Mouse (Mus musculus) forebrain, embryonic 14.5 days (tissue): ENCODE measurements around the gene Ncoa1. TPM values are rescaled to one million over a fixed set of nuclear protein-coding genes. Genes with fewer than 3 reads are reported as not detected.

Experiments used
- ATAC-seq: fragments of 200-750 bp; cut with Nextera tagmentation; 2 replicates; pipeline ENCODE4 v1.8.0; 2017; ENCODE audit warnings: mild to moderate bottlenecking, moderate library complexity
- DNase-seq: peaks from one replicate; pipeline ENCODE4 v3.0.0-alpha.2; 2015; ENCODE audit warnings: low spot score
- H3K27ac ChIP-seq: fragments of 300-500 bp; sonication (generic); 2 replicates; pipeline ENCODE4 v1.5.1; 2014; ENCODE audit warnings: low read depth, mild to moderate bottlenecking, control low read depth, low read length, moderate library complexity
- H3K27me3 ChIP-seq: fragments of 300-500 bp; sonication (generic); replicated peaks from 2 replicates; pipeline ENCODE4 v1.6.1; 2014; ENCODE audit warnings: low read length, control low read depth, mixed read lengths; ENCODE audit not compliant: control insufficient read depth, insufficient read depth
- H3K36me3 ChIP-seq: fragments of 300-500 bp; sonication (generic); 2 replicates; pipeline ENCODE4 v1.6.1; 2014; ENCODE audit warnings: low read length, control low read depth; ENCODE audit not compliant: control insufficient read depth, insufficient read depth
- H3K4me1 ChIP-seq: fragments of 300-500 bp; sonication (generic); 2 replicates; pipeline ENCODE4 v1.6.1; 2014; ENCODE audit warnings: antibody characterized with exemption, low read length, control low read depth; ENCODE audit not compliant: control insufficient read depth, insufficient read depth
- H3K4me2 ChIP-seq: fragments of 300-500 bp; sonication (generic); 2 replicates; pipeline ENCODE4 v1.6.1; 2014; ENCODE audit warnings: mild to moderate bottlenecking, control low read depth, low read length
- H3K4me3 ChIP-seq: fragments of 300-500 bp; sonication (generic); 2 replicates; pipeline ENCODE4 v1.5.1; 2014; ENCODE audit warnings: low read depth, low read length, control low read depth
- H3K9ac ChIP-seq: fragments of 300-500 bp; sonication (generic); 2 replicates; pipeline ENCODE4 v1.6.1; 2014; ENCODE audit warnings: mild to moderate bottlenecking, low read length, control low read depth, moderate library complexity
- H3K9me3 ChIP-seq: fragments of 300-500 bp; sonication (generic); replicated peaks from 2 replicates; pipeline ENCODE4 v1.6.1; 2016; ENCODE audit warnings: low read length, control low read depth, mixed read lengths; ENCODE audit not compliant: control insufficient read depth
- WGBS: fragments of 180-500 bp; shearing (Covaris S2); extraction: QIAGEN DNeasy Blood & Tissue Kit; methylation state at CpG from one replicate; pipeline ENCODE4 v1.1.7; 2014; 5-methylcytosine and 5-hydroxymethylcytosine counted together
- polyA plus RNA-seq: library from polyadenylated mRNA; unstranded; fragments of >200 nt; fragmentation: Nextera tagmentation; extraction: Ambion mirVana; gene quantifications from 2 replicates; pipeline ENCODE4 v1.2.1, GENCODE M21; 2014

The Ncoa1 gene
- polyA plus RNA-seq, 1 experiment from 2014 or later, result 17.8 TPM

GRCm38 (mm10) chr12:4433549-4433948, 43.4 kb downstream of the Ncoa1 start:
- WGBS, result 85% methylated on average over 2 of the region's 2 CpGs
- no peaks in the 10 kb centered on the region for H3K4me1 ChIP-seq
- no peak overlapping the region for H3K4me2 ChIP-seq
- H3K9me3 ChIP-seq, result no peaks in the 10 kb centered on the region
- H3K27ac ChIP-seq, result no peak overlapping the region
- no peak for DNase-seq
- no peak overlapping the region for H3K9ac ChIP-seq
- no peak for ATAC-seq
- no peaks in the 10 kb centered on the region for H3K36me3 ChIP-seq
- H3K4me3 ChIP-seq, result no peak overlapping the region
- no peaks in the 10 kb centered on the region for H3K27me3 ChIP-seq

DNA sequence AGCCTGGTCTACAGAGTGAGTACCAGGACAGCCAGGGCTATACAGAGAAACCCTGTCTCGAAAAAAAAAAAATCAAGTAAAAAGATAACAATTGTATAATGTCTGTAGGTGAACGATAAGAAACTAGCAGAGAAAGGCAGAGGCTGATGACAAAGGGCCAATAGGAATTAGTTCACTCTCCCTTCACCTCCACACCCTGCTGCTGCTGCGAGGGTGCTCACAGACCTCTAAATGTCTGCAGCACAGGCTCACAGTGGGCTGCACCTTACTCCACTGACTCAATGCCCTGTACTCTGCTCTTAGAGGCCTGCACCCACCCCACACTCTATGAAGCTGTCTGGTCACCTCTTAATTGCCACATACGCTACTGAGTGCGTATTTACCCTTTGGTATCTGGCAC, 45.0 kb downstream of the Ncoa1 start:
- 91% methylated on average over 5 of the region's 5 CpGs for WGBS
- Histone ChIP-seq H3K27me3 (no peaks in the 10 kb centered on the region), H3K4me3 (no peak overlapping the region), H3K9me3 (no peaks in the 10 kb centered on the region), H3K9ac (no peak overlapping the region), H3K4me1 (no peaks in the 10 kb centered on the region), H3K36me3 (no peaks in the 10 kb centered on the region), H3K27ac (no peak overlapping the region), H3K4me2 (no peak overlapping the region)
- ATAC-seq (no peak), DNase-seq (no peak)

- no peak overlapping the region for H3K4me3 ChIP-seq
- H3K9me3 ChIP-seq, result no peaks in the 10 kb centered on the region
- no peak overlapping the region for H3K4me2 ChIP-seq
- no peak overlapping the region for H3K9ac ChIP-seq
- H3K27ac ChIP-seq, result no peak overlapping the region
- H3K27me3 ChIP-seq, result no peaks in the 10 kb centered on the region
- 76% methylated on average over 3 of the region's 3 CpGs for WGBS
- DNase-seq (no peak), ATAC-seq (no peak)
- H3K36me3 ChIP-seq, result no peaks in the 10 kb centered on the region
- no peaks in the 10 kb centered on the region for H3K4me1 ChIP-seq
Observed at GRCm38 (mm10) chr12:4430061-4430825, 46.7 kb downstream of the Ncoa1 start.

DNA sequence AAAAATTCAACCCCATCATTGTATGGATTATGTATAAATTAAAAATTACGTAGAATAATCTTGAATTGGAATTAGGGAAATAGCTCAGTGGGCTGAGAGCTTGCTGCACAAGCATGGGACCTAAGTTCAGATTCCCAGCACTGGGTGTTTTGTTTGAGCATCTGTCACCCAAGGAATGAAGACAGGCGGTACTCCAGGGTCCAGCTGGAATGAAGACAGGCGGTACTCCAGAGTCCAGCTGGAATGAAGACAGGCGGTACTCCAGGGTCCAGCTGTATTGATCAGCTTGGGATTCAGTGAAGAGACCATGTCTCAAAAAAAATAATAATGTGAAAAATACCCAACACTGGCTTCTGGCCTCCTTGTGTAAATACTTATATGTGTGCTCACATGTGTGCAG, 58.2 kb downstream of the Ncoa1 start:
- H3K27ac ChIP-seq, result no peak overlapping the region
- 89% methylated on average over 4 of the region's 4 CpGs for WGBS
- ATAC-seq (no peak), DNase-seq (no peak)
- H3K4me1 ChIP-seq, result no peaks in the 10 kb centered on the region
- H3K27me3 ChIP-seq, result no peaks in the 10 kb centered on the region
- no peaks in the 10 kb centered on the region for H3K9me3 ChIP-seq
- H3K4me2 ChIP-seq, result no peak overlapping the region
- no peak overlapping the region for H3K9ac ChIP-seq
- peaks cover 5% of the 10 kb centered on the region; the same call in 1 of the 2 replicates for H3K36me3 ChIP-seq
- H3K4me3 ChIP-seq, result no peak overlapping the region

- peak; percentile 65 for ATAC-seq
- Histone ChIP-seq H3K9ac (no peak overlapping the region), H3K9me3 (no peaks in the 10 kb centered on the region), H3K27me3 (no peaks in the 10 kb centered on the region), H3K27ac (no peak overlapping the region), H3K4me2 (no peak overlapping the region), H3K4me1 (no peaks in the 10 kb centered on the region), H3K36me3 (peaks cover 5% of the 10 kb centered on the region; the same call in 1 of the 2 replicates), H3K4me3 (no peak overlapping the region)
- peak; percentile 40 for DNase-seq
- WGBS, result 78% methylated on average over 3 of the region's 3 CpGs
Observed at GRCm38 (mm10) chr12:4417626-4418263, 59.2 kb downstream of the Ncoa1 start.

DNA sequence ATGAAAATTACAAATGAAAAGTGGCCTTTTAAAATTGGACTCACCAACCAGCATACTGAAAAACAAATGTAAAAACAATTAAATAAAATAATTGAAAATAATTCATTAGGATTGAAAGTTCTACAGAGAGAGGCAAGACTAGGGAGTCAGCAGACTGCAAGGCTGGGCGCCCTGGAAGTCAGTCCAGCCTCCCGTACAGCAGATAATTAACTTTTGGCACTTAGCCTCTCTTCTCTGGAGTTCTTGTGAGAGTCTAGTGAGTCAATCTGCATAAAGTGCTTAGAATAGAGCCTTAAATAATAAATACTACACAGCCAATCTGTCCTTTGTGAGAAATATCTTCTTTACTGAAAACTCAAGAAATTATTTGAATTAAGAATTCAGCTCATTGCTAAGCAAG, 69.9 kb downstream of the Ncoa1 start:
- ATAC-seq (no peak), DNase-seq (peak; percentile 57)
- Histone ChIP-seq H3K4me1 (no peaks in the 10 kb centered on the region), H3K9ac (no peak overlapping the region), H3K9me3 (no peaks in the 10 kb centered on the region), H3K27me3 (no peaks in the 10 kb centered on the region), H3K27ac (no peak overlapping the region), H3K36me3 (no peaks in the 10 kb centered on the region), H3K4me3 (no peak overlapping the region), H3K4me2 (no peak overlapping the region)
- 44% methylated on average over 2 of the region's 2 CpGs for WGBS

- Histone ChIP-seq H3K27ac (no peak overlapping the region), H3K36me3 (no peaks in the 10 kb centered on the region), H3K4me3 (no peak overlapping the region), H3K4me1 (no peaks in the 10 kb centered on the region), H3K4me2 (no peak overlapping the region), H3K27me3 (no peaks in the 10 kb centered on the region), H3K9ac (no peak overlapping the region), H3K9me3 (no peaks in the 10 kb centered on the region)
- DNase-seq (no peak), ATAC-seq (no peak)
- 85% methylated on average over 3 of the region's 3 CpGs for WGBS
Observed at GRCm38 (mm10) chr12:4406155-4406554, 70.8 kb downstream of the Ncoa1 start.

DNA sequence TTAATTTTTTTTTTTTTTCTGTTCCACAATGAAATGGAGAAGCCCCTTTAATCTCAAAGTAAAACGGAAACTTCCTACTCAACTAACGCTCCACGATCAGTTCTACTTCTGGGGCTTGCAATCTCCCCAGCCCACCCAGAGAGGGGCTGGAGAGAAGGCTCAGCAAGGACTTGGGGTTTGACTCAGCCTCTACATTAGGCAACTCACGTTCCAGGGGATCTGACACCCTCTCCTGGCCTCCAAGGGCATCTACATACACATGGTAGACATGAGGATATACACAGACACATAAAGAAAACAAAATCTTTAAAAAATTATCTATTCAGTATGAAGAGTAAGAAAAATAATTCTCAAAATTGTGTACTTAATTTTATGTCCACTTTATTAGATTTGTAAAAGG, 73.8 kb downstream of the Ncoa1 start:
- Histone ChIP-seq H3K4me1 (no peaks in the 10 kb centered on the region), H3K9me3 (no peaks in the 10 kb centered on the region), H3K27ac (no peak overlapping the region), H3K4me2 (no peak overlapping the region), H3K36me3 (no peaks in the 10 kb centered on the region), H3K27me3 (no peaks in the 10 kb centered on the region), H3K9ac (no peak overlapping the region), H3K4me3 (no peak overlapping the region)
- ATAC-seq, result no peak
- DNase-seq, result no peak
- 70% methylated on average over 4 of the region's 4 CpGs for WGBS

- no peak for ATAC-seq
- 78% methylated on average over 7 of the region's 7 CpGs for WGBS
- H3K4me3 ChIP-seq, result no peak overlapping the region
- H3K27me3 ChIP-seq, result no peaks in the 10 kb centered on the region
- no peaks in the 10 kb centered on the region for H3K36me3 ChIP-seq
- H3K4me2 ChIP-seq, result no peak overlapping the region
- no peak overlapping the region for H3K27ac ChIP-seq
- DNase-seq, result no peak
- no peak overlapping the region for H3K9ac ChIP-seq
- H3K4me1 ChIP-seq, result 0 out of 2 replicates have a peak, but pooled peaks cover 2% of the 10 kb centered on the region
- no peaks in the 10 kb centered on the region for H3K9me3 ChIP-seq
Observed at GRCm38 (mm10) chr12:4396221-4396620, 80.8 kb downstream of the Ncoa1 start.
